Mouse (Mus musculus) cerebellum, adult 11-12 months (tissue): Measurements from ENCODE around the gene 8030411F24Rik.
"Not testable (repeated sequence)": the region's sequence is repeated elsewhere in the genome, so short reads cannot be mapped to it uniquely, and the experiment has no call there.

Experiments
- DNase-seq: peaks from one replicate; pipeline ENCODE4 v3.0.0; 2022

The 8030411F24Rik gene

GRCm38 (mm10) chr2:148781709-148782108 lies at the start of gene 8030411F24Rik:
TSS of gene 8030411F24Rik (plus strand) at chr2:148782009.
- no peak for DNase-seq

DNA sequence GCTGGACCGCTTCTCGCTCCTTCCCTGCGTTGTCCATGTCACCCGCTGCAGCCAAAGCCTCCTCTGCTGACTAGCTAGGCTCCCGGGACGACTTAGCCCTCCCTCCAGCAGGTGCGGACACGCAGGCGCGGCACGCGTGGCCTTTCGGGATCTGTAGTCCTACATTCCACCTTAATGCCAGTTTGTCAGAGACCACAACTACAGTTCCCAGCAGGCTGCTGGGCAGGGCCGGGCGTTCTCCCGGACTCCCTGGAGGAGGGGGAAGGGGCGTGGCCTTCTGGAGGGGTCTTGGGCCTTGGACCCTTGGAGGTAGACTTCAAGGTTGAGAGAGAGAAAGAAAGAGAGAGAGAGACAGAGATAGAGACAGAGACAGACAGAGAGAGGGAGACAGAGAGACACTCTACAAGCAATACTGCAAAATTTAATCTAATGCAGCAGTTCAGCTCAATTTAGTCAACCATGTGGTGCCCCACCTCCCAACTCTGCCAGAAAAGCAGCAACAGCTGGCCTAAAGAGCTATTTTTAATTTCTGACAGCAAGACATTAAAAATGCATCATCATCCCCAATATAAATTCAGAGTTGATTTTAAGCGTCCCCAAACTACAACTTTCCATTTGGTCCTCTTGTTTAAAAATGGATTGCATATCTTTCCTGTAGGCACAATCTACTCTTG lies 49.3 kb upstream of the 8030411F24Rik start, which contains the start of gene Napb:
TSS of gene Napb (minus strand) at position 141 of the 674 bp plus-strand sequence.
- peak; percentile 98 for DNase-seq

- DNase-seq = peak; percentile 97
These were observed 38.8 kb upstream of the 8030411F24Rik start for GRCm38 (mm10) chr2:148743001-148743400.

GRCm38 (mm10) chr2:148743846-148744407 lies 37.9 kb upstream of the 8030411F24Rik start:
- DNase-seq = peak; percentile 48

GRCm38 (mm10) chr2:148750058-148750457 lies 31.8 kb upstream of the 8030411F24Rik start, which contains the start of gene Cstl1:
TSS of gene Cstl1 (plus strand) at chr2:148750358.
- DNase-seq = no peak

DNA sequence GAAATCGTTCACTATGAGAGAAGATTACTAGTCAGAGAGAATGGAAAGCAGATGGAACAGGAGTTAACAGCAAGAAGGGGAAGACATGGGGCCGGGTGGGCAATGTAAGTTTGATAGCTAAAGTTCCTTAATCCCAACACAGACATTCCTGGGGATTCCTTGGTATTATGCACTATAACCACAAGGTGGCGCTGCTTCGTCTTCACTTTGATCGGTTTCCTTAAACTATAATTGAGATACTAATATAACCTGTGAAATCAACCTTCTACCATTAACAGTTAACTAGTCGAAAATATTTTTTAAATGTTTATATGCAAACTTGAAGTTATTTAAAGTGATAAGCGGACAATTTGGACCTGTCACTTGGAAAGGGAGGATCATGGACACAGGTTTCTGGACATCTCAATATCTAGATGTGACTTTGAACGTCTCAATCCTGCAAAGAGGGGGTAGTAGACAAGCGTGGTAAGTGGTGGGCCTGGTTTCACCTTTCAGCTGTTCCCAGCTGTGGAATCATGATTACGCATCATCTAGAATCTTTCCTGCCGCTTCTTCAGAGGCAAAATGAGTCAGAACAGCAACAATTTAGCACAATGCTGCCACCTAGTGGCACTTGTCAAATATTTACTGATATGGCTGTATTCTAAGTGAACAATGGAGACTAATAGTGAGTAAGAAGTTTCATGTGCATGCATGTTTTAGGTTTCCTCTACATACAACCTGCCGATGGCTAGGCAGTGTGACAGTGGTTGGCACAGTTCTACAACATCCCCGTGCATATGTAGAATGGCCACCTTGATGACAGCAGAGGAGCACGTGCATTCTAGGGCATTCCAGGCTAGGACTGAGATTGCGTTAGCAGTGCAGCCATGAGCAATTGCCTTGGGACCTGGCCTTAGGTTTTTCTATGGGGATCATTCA lies 29.7 kb upstream of the 8030411F24Rik start:
- peak; percentile 68 for DNase-seq

GRCm38 (mm10) chr2:148754310-148754846 lies 27.4 kb upstream of the 8030411F24Rik start:
- DNase-seq = no peak

DNA sequence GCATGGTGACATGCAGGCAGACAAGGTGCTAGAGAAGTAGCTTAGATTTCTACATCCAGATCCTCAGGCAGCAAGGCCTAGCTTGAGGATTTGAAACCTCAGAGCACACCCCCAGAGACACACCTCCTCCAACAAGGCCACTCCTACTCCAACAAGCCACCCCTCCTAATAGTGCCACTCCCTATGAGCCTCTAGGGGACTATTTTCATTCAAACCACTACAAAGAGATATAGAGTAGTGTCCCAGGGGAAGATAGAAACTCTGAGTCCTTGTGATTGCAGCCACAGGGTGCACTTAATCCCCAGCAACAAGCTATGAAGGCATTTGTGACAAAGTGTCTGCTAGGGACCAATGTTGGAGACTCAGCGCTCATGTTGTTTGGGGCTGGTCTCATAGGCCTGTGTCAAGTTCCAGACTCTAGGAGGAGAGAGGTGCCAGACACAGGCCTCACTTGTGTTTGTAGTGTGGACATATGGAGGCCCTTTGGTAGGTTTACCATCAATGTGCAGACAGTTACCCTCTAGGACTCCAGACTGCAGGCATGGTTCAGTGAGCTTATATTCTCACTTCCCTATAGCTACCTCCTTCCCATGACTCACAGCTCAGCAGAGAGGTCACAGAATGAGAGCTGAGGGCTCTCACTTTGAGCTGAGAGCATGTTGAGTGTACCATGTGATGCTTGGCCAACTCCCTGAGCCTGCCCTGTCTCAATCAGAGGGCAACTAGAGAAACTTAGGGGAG lies 18.0 kb upstream of the 8030411F24Rik start:
- no peak for DNase-seq

DNA sequence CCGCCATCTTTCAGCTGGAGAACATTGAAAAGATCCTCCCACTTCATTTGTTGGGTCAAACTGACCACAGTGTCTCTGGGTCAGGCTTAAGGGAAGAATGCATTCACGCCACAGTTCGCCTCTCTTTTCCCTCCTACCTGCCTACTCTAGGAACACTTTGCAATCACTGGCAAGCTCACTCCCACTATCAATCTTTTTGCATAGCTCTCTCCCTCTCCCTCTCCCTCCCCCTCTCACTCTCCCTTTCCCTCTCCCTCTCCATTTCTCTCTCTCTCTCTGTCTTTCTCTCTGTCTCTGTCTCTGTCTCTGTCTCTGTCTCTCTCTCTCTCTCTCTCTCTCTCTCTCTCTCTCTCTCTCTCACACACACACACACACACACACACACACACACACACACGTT lies 10.4 kb upstream of the 8030411F24Rik start, which contains the start of gene Cst11:
TSS of gene Cst11 (minus strand) at position 101 of the 400 bp plus-strand sequence.
- DNase-seq = not testable (repeated sequence)

- no peak for DNase-seq
These were observed 7.3 kb downstream of the 8030411F24Rik start, which contains the start of gene Cst12 for GRCm38 (mm10) chr2:148789142-148789541. TSS of gene Cst12 (plus strand) at chr2:148789361.

DNA sequence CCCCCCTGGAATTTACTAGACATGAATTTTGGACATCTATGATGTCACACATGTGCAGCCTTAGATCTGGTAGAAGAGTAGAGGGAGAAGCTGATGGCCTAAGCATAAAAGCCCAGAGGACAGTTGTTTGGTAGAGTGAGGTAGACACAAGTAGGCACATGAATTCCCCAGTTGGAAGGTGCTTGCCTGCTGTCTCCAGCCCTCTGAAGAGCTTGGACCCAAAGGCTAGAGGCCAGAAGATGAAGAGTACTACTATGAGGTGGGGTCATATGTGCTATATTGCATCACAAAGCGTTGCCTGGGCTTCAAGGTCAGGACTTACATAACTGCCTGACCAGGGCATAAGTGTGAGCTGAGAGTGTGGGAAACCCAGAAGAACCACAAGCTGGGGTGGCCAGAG lies 16.7 kb downstream of the 8030411F24Rik start, which contains the start of gene Cst8:
TSS of gene Cst8 (plus strand) at position 301 of the 400 bp plus-strand sequence.
- DNase-seq = no peak

DNA sequence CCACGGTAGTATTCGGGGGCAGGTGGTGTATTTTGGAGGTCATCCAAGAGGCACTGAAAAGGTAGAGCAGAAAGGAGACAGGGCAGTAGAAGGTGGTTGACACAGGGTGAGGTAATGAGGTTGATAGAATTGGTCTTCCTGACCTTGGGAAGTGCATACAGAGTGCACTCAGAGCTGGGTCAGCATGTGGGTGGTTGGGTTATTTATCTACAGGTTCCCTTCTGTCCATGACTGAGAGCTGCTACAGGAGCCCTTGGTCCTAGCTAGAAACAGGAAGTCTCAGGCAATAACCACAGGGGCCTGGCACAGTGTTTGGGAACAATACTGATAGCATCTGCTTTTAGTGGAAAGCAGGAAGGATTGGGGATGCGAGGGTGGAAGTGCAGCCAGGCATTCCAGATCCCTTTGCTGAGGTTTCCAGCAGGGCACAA lies 19.7 kb downstream of the 8030411F24Rik start:
- DNase-seq = peak; percentile 88

DNA sequence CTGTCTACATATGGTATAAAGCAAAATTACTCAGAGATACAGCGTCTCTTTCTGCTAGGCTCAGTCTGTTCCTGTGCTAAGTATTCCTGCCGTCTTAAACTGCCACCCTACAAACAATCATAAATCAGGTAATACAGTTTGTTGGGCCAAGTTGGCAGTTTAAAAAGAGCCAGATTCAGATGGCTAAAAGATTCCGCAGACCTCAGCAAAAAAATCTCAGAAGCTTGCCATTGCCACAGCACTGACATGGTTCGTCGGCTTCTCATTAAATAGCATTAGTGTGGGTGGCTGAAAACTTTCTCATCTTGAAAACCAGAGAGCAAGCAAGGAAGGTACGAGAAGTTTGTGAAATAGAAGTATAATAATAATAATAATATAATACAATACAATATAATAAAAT lies 24.9 kb downstream of the 8030411F24Rik start:
- no peak for DNase-seq

DNA sequence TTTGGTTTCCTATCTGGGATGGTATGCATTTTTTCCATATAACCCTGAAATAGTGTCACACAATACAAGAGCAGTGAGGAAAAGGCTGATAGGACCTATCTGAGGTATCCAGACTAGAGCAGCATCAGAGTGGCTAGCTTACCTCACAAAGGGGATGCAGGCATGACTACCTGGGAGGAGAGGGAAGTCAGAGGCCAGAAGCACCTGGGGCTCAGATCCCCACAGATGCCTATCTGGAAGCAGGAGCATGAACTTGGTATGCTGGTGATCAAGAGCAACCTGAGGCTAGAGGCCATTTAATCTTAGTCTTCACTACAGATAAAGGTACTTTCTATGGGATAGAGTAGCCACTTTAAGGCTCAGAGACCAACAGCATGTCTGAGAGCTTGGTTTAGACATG lies 38.1 kb downstream of the 8030411F24Rik start, which contains the start of gene Cst13:
TSS of gene Cst13 (plus strand) at position 173 of the 400 bp plus-strand sequence.
- DNase-seq = no peak

DNA sequence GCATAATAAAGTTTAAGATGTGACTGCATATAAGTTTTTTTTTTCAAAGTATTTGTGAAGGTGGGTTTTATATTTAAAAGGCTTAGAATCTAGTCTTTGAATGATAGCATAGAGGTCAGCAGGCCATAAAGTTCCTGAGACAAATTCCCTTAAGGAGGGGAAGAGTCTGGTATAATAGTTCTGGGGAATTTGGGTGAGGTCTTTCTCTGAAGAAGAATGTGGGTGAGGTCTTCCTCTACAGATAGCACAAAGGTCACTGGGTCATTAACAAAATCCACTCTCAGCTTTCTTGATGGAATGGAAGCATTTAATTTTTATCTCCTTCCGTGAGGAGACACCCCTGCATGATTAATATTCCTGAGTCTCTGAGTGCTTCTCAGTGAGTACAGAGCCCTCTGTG lies 44.2 kb downstream of the 8030411F24Rik start:
- DNase-seq = no peak

DNA sequence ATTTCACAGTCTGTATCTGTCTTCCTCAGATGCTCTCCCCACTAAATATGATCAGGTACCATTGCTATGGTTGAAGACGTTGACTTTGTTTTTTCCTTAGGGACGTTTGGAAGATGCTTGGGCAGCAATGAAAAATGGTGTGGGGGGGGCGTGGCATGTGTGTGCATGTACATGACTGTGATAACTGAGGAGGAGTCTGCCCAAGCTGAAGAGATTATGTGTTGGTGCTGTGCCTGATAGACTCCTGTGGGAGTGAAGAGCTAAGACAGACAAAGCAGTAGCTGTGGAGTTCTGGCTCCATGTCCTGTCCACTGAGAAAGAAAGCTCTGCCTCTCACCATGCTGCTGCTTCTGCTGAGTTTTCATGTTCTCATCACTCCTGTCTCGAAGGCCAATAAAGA lies 53.1 kb downstream of the 8030411F24Rik start, which contains the start of gene Cst9:
TSS of gene Cst9 (plus strand) at position 236 of the 400 bp plus-strand sequence.
- DNase-seq = no peak
